18 mouse cellular contexts compared by ENCODE assay signal in the genomic region with DNA sequence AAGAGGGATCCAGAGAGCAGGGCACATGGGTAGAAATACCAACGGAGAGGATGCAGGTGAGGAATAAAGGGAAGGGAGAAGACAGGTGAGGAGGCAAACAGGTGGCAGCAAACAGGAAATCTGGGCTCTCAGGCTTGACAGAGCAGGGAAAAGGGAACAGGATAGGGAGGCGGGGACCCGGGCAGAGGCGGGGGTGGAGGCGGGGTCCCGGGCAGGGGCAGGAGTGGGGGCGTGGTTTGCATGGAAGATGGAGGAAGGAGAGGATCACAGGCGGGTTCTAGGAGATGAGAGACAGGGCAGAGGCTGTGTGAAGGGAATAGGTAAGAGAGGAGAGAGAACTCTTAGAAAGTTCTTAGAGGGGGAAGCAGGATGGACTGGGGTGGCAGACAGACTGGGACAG. TPM values are rescaled to one million over a fixed set of nuclear protein-coding genes. Genes with fewer than 3 reads are reported as not detected.
DNase-seq lines count a peak whose midpoint lies in the region; ATAC-seq and TF ChIP-seq lines count a peak whose summit lies in the region.
"Had no signal": no experiment of that assay in that cellular context is flagged by ENCODE, and none has a peak within 500 bp of the region (broad histone marks: within the 10 kb centered on the region; RNA-seq: fewer than 3 reads in every experiment).

No protein-coding gene starts in this region.

- H3K9ac ChIP-seq in forebrain, embryonic 11.5 days (ENCODE audit: low read length): no peak overlapping the region
- no peak overlapping the region for H3K9ac ChIP-seq in forebrain, embryonic 12.5 days
- H3K9ac ChIP-seq in limb, embryonic 15.5 days: no peak overlapping the region
- H3K9ac ChIP-seq: heart, embryonic 15.5 days had no signal

- no peak for ATAC-seq in forebrain, embryonic 11.5 days (replicated peaks; ENCODE audit: low FRiP score)
- no peak for ATAC-seq in forebrain, embryonic 12.5 days (ENCODE audit: low FRiP score)
- 0 out of 2 replicates have a peak, but pooled peaks have one; percentile 52 for ATAC-seq in limb, embryonic 15.5 days (ENCODE audit: insufficient number of reproducible peaks, low FRiP score, low TSS enrichment, low read depth)
- ATAC-seq: forebrain, embryonic 14.5 days had no signal

- H3K9me3 ChIP-seq in forebrain, embryonic 11.5 days (ENCODE audit: control insufficient read depth, low read length): no peaks in the 10 kb centered on the region
- no peaks in the 10 kb centered on the region for H3K9me3 ChIP-seq in forebrain, embryonic 12.5 days
- H3K9me3 ChIP-seq in limb, embryonic 15.5 days: no peaks in the 10 kb centered on the region
- H3K9me3 ChIP-seq: heart, embryonic 15.5 days had no signal

- H3K4me2 ChIP-seq in forebrain, embryonic 11.5 days (ENCODE audit: low read depth, low read length, severe bottlenecking): no peak overlapping the region
- H3K4me2 ChIP-seq in forebrain, embryonic 12.5 days: no peak overlapping the region
- H3K4me2 ChIP-seq in limb, embryonic 15.5 days: no peak overlapping the region
- H3K4me2 ChIP-seq: heart, embryonic 15.5 days had no signal

- H3K27ac ChIP-seq in forebrain, embryonic 11.5 days (ENCODE audit: low read depth, low read length): no peak overlapping the region
- H3K27ac ChIP-seq in forebrain, embryonic 12.5 days: no peak overlapping the region
- H3K27ac ChIP-seq in limb, embryonic 15.5 days: no peak overlapping the region
- H3K27ac ChIP-seq in gastrocnemius, adult 2 months: no peak overlapping the region
- H3K27ac ChIP-seq: heart, embryonic 15.5 days had no signal

- WGBS in forebrain, embryonic 11.5 days: 10% methylated on average over 8 of the region's 8 CpGs
- WGBS in forebrain, embryonic 12.5 days: 9% methylated on average over 8 of the region's 8 CpGs
- 4% methylated on average over 8 of the region's 8 CpGs for WGBS in limb, embryonic 15.5 days

- peak; percentile 65 for DNase-seq in forebrain, embryonic 11.5 days (ENCODE audit: low spot score)
- peak; percentile 28 for DNase-seq in lung, postnatal 10 days
- DNase-seq in lung, postnatal 25 days (ENCODE audit: low spot score): no peak
- peak; percentile 36 for DNase-seq in embryo, embryonic 9.5 days (ENCODE audit: extremely low spot score)
- no peak for DNase-seq in gastrocnemius, adult 2 months
- no peak for DNase-seq in left cerebral cortex, adult 9 months (ENCODE audit: low spot score in 2 of 2)
- DNase-seq: gastrocnemius, postnatal 25 days; thymus, postnatal 4 days had no signal

- no peak overlapping the region for H3K4me3 ChIP-seq in forebrain, embryonic 11.5 days (ENCODE audit: low read depth, low read length)
- no peak overlapping the region for H3K4me3 ChIP-seq in forebrain, embryonic 12.5 days (replicated peaks)
- no peak overlapping the region for H3K4me3 ChIP-seq in limb, embryonic 15.5 days
- no peak overlapping the region for H3K4me3 ChIP-seq in gastrocnemius, adult 2 months
- H3K4me3 ChIP-seq: heart, embryonic 15.5 days; myocyte had no signal

- H3K36me3 ChIP-seq in forebrain, embryonic 11.5 days (ENCODE audit: control insufficient read depth, insufficient read depth, low read length): no peaks in the 10 kb centered on the region
- no peaks in the 10 kb centered on the region for H3K36me3 ChIP-seq in forebrain, embryonic 12.5 days (replicated peaks)
- H3K36me3 ChIP-seq in limb, embryonic 15.5 days: no peaks in the 10 kb centered on the region
- H3K36me3 ChIP-seq: heart, embryonic 15.5 days had no signal

- intact Hi-C loops in gastrocnemius, adult 2 months (cut with DNase I): no loop called here

- H3K27me3 ChIP-seq in forebrain, embryonic 11.5 days (ENCODE audit: control insufficient read depth, insufficient read depth, low read length): no peaks in the 10 kb centered on the region
- H3K27me3 ChIP-seq in forebrain, embryonic 12.5 days: 0 out of 2 replicates have a peak, but pooled peaks cover 2% of the 10 kb centered on the region
- H3K27me3 ChIP-seq in limb, embryonic 15.5 days: no peaks in the 10 kb centered on the region
- H3K27me3 ChIP-seq: heart, embryonic 15.5 days had no signal

- no peaks in the 10 kb centered on the region for H3K4me1 ChIP-seq in forebrain, embryonic 11.5 days (replicated peaks; ENCODE audit: control insufficient read depth, insufficient read depth, low read length)
- H3K4me1 ChIP-seq in forebrain, embryonic 12.5 days: no peaks in the 10 kb centered on the region
- peaks cover 3% of the 10 kb centered on the region for H3K4me1 ChIP-seq in limb, embryonic 15.5 days
- H3K4me1 ChIP-seq: heart, embryonic 15.5 days had no signal

- no peak for TF ChIP-seq CTCF in gastrocnemius, adult 2 months (IDR thresholded peaks at IDR 0.05)

RNA-seq across cellular contexts. Expression of gene Lrfn1, which starts 27.1 kb away (rescaled TPM):
- 6.1 and 8.2 TPM in 2 replicates for polyA plus RNA-seq in forebrain, embryonic 11.5 days (2014; fragmentation: Nextera tagmentation; extraction: Ambion mirVana)
- polyA plus RNA-seq in forebrain, embryonic 12.5 days (2016; fragmentation: Nextera tagmentation; extraction: Ambion mirVana): 6.7 and 8.8 TPM in 2 replicates
- polyA plus RNA-seq in limb, embryonic 15.5 days (2015; fragmentation: Nextera tagmentation; extraction: Ambion mirVana): 3.1 and 3.5 TPM in 2 replicates
- total RNA-seq in gastrocnemius, adult 2 months (2021): under 1 TPM; 0.14 to 0.18 TPM
- polyA plus RNA-seq: myocyte had no signal

RNA-seq across cellular contexts. Expression of gene Ifnl2, which starts 31.4 kb away (rescaled TPM):
- not detected in 2 replicates for polyA plus RNA-seq in forebrain, embryonic 11.5 days (2014; fragmentation: Nextera tagmentation; extraction: Ambion mirVana)
- not detected in 2 replicates for polyA plus RNA-seq in forebrain, embryonic 12.5 days (2016; fragmentation: Nextera tagmentation; extraction: Ambion mirVana)
- polyA plus RNA-seq in limb, embryonic 15.5 days (2015; fragmentation: Nextera tagmentation; extraction: Ambion mirVana): not detected in 2 replicates
- not detected for total RNA-seq in gastrocnemius, adult 2 months (2021)
- total RNA-seq: adrenal gland, adult 18-20 months; gastrocnemius, postnatal 25 days; layer of hippocampus, postnatal 14 days had no signal
- polyA plus RNA-seq: cortical plate, adult 2 months; forebrain, embryonic 14.5 days; heart, embryonic 15.5 days; limb, embryonic 14.5 days; myocyte; spleen, adult 2 months had no signal

RNA-seq across cellular contexts. Expression of gene Gmfg, which starts 41.6 kb away (rescaled TPM):
- polyA plus RNA-seq in forebrain, embryonic 11.5 days (2014; fragmentation: Nextera tagmentation; extraction: Ambion mirVana): 4.0 and 4.9 TPM in 2 replicates
- polyA plus RNA-seq in forebrain, embryonic 12.5 days (2016; fragmentation: Nextera tagmentation; extraction: Ambion mirVana): 3.4 and 4.5 TPM in 2 replicates
- 18.1 and 19.3 TPM in 2 replicates for polyA plus RNA-seq in limb, embryonic 15.5 days (2015; fragmentation: Nextera tagmentation; extraction: Ambion mirVana)
- 1 to 10 TPM; 2.1 to 2.4 TPM for total RNA-seq in gastrocnemius, adult 2 months (2021)
- polyA plus RNA-seq: myocyte had no signal

RNA-seq across cellular contexts. Expression of gene Ifnl3, which starts 43.8 kb away (rescaled TPM):
- not detected in 2 replicates for polyA plus RNA-seq in forebrain, embryonic 11.5 days (2014; fragmentation: Nextera tagmentation; extraction: Ambion mirVana)
- not detected in 2 replicates for polyA plus RNA-seq in forebrain, embryonic 12.5 days (2016; fragmentation: Nextera tagmentation; extraction: Ambion mirVana)
- polyA plus RNA-seq in limb, embryonic 15.5 days (2015; fragmentation: Nextera tagmentation; extraction: Ambion mirVana): not detected in 2 replicates
- total RNA-seq in gastrocnemius, adult 2 months (2021): not detected
- total RNA-seq: adrenal gland, adult 18-20 months; gastrocnemius, postnatal 25 days; layer of hippocampus, postnatal 14 days had no signal
- polyA plus RNA-seq: cortical plate, adult 2 months; forebrain, embryonic 14.5 days; heart, embryonic 15.5 days; limb, embryonic 14.5 days; myocyte; spleen, adult 2 months had no signal

Comparison
In these comparisons a context has a peak if more than half of its experiments do, and no peak if none do; other contexts are left out.
1. DNase-seq: peak in forebrain, embryonic 11.5 days (single experiment), lung, postnatal 10 days (single experiment) and embryo, embryonic 9.5 days (single experiment); none in lung, postnatal 25 days (single experiment), gastrocnemius, adult 2 months (single experiment) and left cerebral cortex, adult 9 months (0 of 2).